Comparison of ENCODE assay signal across 7 mouse cellular contexts in the genomic region with DNA sequence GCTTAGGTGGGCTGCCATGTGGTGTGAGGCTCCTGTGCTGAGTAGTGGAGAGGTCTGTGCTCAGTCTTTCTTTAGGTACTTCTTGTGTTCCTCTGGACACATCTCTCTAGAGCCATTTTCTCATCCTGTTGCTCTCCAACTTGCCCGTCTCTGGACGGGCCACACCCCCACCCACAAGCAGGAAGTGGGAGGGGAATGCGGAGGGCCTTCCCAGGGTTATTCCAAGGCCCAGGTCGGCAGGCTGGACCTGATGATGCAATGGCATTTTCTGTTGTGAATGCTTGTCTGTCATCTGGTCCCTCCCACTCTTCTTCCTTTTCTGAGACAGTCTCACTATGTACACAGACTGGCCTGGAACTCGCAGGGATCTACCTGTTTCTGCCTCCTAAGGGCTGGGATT. TPM values are rescaled to one million over a fixed set of nuclear protein-coding genes. Genes with fewer than 3 reads are reported as not detected.
DNase-seq lines count a peak whose midpoint lies in the region; ATAC-seq and TF ChIP-seq lines count a peak whose summit lies in the region.

No protein-coding gene starts in this region.

- H3K27ac ChIP-seq in MEL (ENCODE audit: control insufficient read depth, low read depth, low read length), result peak overlapping the region; percentile 14; the same call in 1 of the 2 replicates
- no peak overlapping the region; the same call in 1 of the 2 replicates for H3K27ac ChIP-seq in kidney, postnatal 0 days

- no peaks in the 10 kb centered on the region for H3K27me3 ChIP-seq in MEL (ENCODE audit: control insufficient read depth in 1 of 2, insufficient read depth in 2 of 2, low read length in 2 of 2)
- H3K27me3 ChIP-seq in kidney, postnatal 0 days (ENCODE audit: insufficient read depth, low read length), result no peaks in the 10 kb centered on the region

- H3K4me3 ChIP-seq in MEL (ENCODE audit: control insufficient read depth in 1 of 2, insufficient read depth in 1 of 2, low read depth in 2 of 2, low read length in 2 of 2), result no peak overlapping the region
- no peak overlapping the region for H3K4me3 ChIP-seq in kidney, postnatal 0 days (replicated peaks; ENCODE audit: low read depth, low read length)

- peaks cover 3 to 14% of the 10 kb centered on the region in 2 experiments; a peak in 3 of 4 replicates for H3K36me3 ChIP-seq in MEL (ENCODE audit: control insufficient read depth in 1 of 2, insufficient read depth in 2 of 2, low read length in 2 of 2)
- H3K36me3 ChIP-seq in kidney, postnatal 0 days (ENCODE audit: insufficient read depth, low read length), result peaks cover 5% of the 10 kb centered on the region

- TF ChIP-seq CTCF in MEL (IDR thresholded peaks at IDR 0.05 in 2 of 3, conservative IDR thresholded peaks at IDR 0.05 in 1 of 3; ENCODE audit: control insufficient read depth in 1 of 3, insufficient read depth in 1 of 3, low read depth in 2 of 3, low read length in 3 of 3, poor library complexity in 1 of 3, severe bottlenecking in 1 of 3), result no peak
- no peak for TF ChIP-seq CTCF in kidney, postnatal 0 days (IDR thresholded peaks at IDR 0.05; ENCODE audit: low read depth)

- 14% methylated on average over 5 of the region's 5 CpGs for WGBS in kidney, postnatal 0 days

- 0 out of 2 replicates have a peak, but pooled peaks have one; percentile 1 for ATAC-seq in kidney, postnatal 0 days (replicated peaks; ENCODE audit: low FRiP score, low read depth)

- TF ChIP-seq RAD21 in MEL (IDR thresholded peaks at IDR 0.05; ENCODE audit: low read depth, low read length), result no peak

- DNase-seq in 416B (ENCODE audit: low read depth) (peak; percentile 82), MEL (ENCODE audit: low read depth, low spot score) (no peak)
- peak; percentile 60 to 82 for DNase-seq in heart, adult 18-20 months
- DNase-seq in kidney, postnatal 0 days (ENCODE audit: low spot score), result peak; percentile 71
- peak; percentile 74 to 80 for DNase-seq in lung, postnatal 4 days
- no peak for DNase-seq in thymus, postnatal 4 days
- DNase-seq in urinary bladder, adult 18-20 months (ENCODE audit: low spot score in 2 of 2), result no peak

- H3K9ac ChIP-seq in MEL (ENCODE audit: control insufficient read depth, low read depth, low read length, poor library complexity, severe bottlenecking), result peak overlapping the region; percentile 31
- no peak overlapping the region for H3K9ac ChIP-seq in kidney, postnatal 0 days (ENCODE audit: low read depth, low read length)

- peaks cover 51% of the 10 kb centered on the region for H3K79me2 ChIP-seq in MEL (ENCODE audit: control insufficient read depth, insufficient read depth, low read length, poor library complexity)

- no peak for TF ChIP-seq POLR2A in MEL (IDR thresholded peaks at IDR 0.05; ENCODE audit: control insufficient read depth in 1 of 2, insufficient read depth in 1 of 2, low read depth in 1 of 2, low read length in 2 of 2, poor library complexity in 1 of 2)

- H3K9me3 ChIP-seq in MEL (replicated peaks; ENCODE audit: insufficient read depth, low read length), result no peaks in the 10 kb centered on the region
- H3K9me3 ChIP-seq in kidney, postnatal 0 days (replicated peaks; ENCODE audit: low read length), result no peaks in the 10 kb centered on the region

- peak overlapping the region; percentile 30 for H3K4me2 ChIP-seq in kidney, postnatal 0 days (ENCODE audit: low read length)

- TF ChIP-seq EP300 in MEL (IDR thresholded peaks at IDR 0.05; ENCODE audit: low read depth in 1 of 2, low read length in 2 of 2), result no peak

- H3K4me1 ChIP-seq in MEL (ENCODE audit: control insufficient read depth in 1 of 2, insufficient read depth in 2 of 2, low read length in 2 of 2), result peaks cover 0 to 26% of the 10 kb centered on the region in 2 experiments; a peak in 3 of 4 replicates
- H3K4me1 ChIP-seq in kidney, postnatal 0 days (replicated peaks; ENCODE audit: insufficient read depth, low read length), result peaks cover 21% of the 10 kb centered on the region

TF ChIP-seq in MEL, 35 proteins besides CTCF, POLR2A, EP300 and RAD21:
- 0 out of 2 replicates have a peak, but pooled peaks have one; percentile 29 for TF ChIP-seq ELF1 (IDR thresholded peaks at IDR 0.05; ENCODE audit: low read depth, low read length)
- TF ChIP-seq UBTF (IDR thresholded peaks at IDR 0.05; ENCODE audit: borderline replicate concordance, insufficient read depth, low read depth, low read length), result no peak
- 0 out of 2 replicates have a peak, but pooled peaks have one; percentile 17 for TF ChIP-seq ETS1 (IDR thresholded peaks at IDR 0.05; ENCODE audit: low read depth, low read length)
- TF ChIP-seq CHD1 (IDR thresholded peaks at IDR 0.05; ENCODE audit: low read depth, low read length), result no peak

RNA-seq across cellular contexts. Expression of gene Zfp598, which starts 2.7 kb away (rescaled TPM):
- total RNA-seq in MEL (2012; rRNA removed), result 21.9 and 22.2 TPM in 2 replicates
- 10 to 100 TPM; 59.0 to 80.4 TPM for polyA plus RNA-seq in MEL (2012; ENCODE audit: insufficient read depth in 1 of 2, insufficient read length in 2 of 2, low read depth in 1 of 2, low replicate concordance in 2 of 2, missing spikeins in 1 of 2)
- total RNA-seq in heart, adult 18-20 months (2021), result 10 to 100 TPM; 16.4 to 17.2 TPM
- polyA plus RNA-seq in kidney, postnatal 0 days (2015; fragmentation: Nextera tagmentation; extraction: Ambion mirVana), result 17.5 and 18.1 TPM in 2 replicates

RNA-seq across cellular contexts. Expression of gene Npw, which starts 13.9 kb away (rescaled TPM):
- total RNA-seq in MEL (2012; rRNA removed), result not detected in 2 replicates
- not detected for polyA plus RNA-seq in MEL (2012; ENCODE audit: insufficient read depth in 1 of 2, insufficient read length in 2 of 2, low read depth in 1 of 2, low replicate concordance in 2 of 2, missing spikeins in 1 of 2)
- total RNA-seq in heart, adult 18-20 months (2021), result not detected
- 0.32 and 0.38 TPM in 2 replicates for polyA plus RNA-seq in kidney, postnatal 0 days (2015; fragmentation: Nextera tagmentation; extraction: Ambion mirVana)

RNA-seq across cellular contexts. Expression of gene Syngr3, which starts 17.6 kb away (rescaled TPM):
- 0.15 TPM in 1 of 2 replicates, not detected in the other for total RNA-seq in MEL (2012; rRNA removed)
- polyA plus RNA-seq in MEL (2012; ENCODE audit: insufficient read depth in 1 of 2, insufficient read length in 2 of 2, low read depth in 1 of 2, low replicate concordance in 2 of 2, missing spikeins in 1 of 2), result under 1 TPM in 1 of 2 experiments, not detected in 1; 0.68 TPM
- total RNA-seq in heart, adult 18-20 months (2021), result under 1 TPM in 1 of 2 experiments, not detected in 1; 0.17 TPM
- polyA plus RNA-seq in kidney, postnatal 0 days (2015; fragmentation: Nextera tagmentation; extraction: Ambion mirVana), result 1.4 and 1.7 TPM in 2 replicates

RNA-seq across cellular contexts. Expression of gene Slc9a3r2, which starts 22.0 kb away (rescaled TPM):
- 0.75 and 0.96 TPM in 2 replicates for total RNA-seq in MEL (2012; rRNA removed)
- 1 to 10 TPM in 1 of 2 experiments, not detected in 1; 3.5 TPM for polyA plus RNA-seq in MEL (2012; ENCODE audit: insufficient read depth in 1 of 2, insufficient read length in 2 of 2, low read depth in 1 of 2, low replicate concordance in 2 of 2, missing spikeins in 1 of 2)
- 100 to 1,000 TPM in 1 of 2 experiments, 10 to 100 TPM in 1; 88.2 to 103 TPM for total RNA-seq in heart, adult 18-20 months (2021)
- 141 and 145 TPM in 2 replicates for polyA plus RNA-seq in kidney, postnatal 0 days (2015; fragmentation: Nextera tagmentation; extraction: Ambion mirVana)

RNA-seq across cellular contexts. Expression of gene Gfer, which starts 23.8 kb away (rescaled TPM):
- 78.6 and 86.8 TPM in 2 replicates for total RNA-seq in MEL (2012; rRNA removed)
- polyA plus RNA-seq in MEL (2012; ENCODE audit: insufficient read depth in 1 of 2, insufficient read length in 2 of 2, low read depth in 1 of 2, low replicate concordance in 2 of 2, missing spikeins in 1 of 2), result 10 to 100 TPM in 1 of 2 experiments, not detected in 1; 83.0 TPM
- 10 to 100 TPM; 24.0 to 24.3 TPM for total RNA-seq in heart, adult 18-20 months (2021)
- 43.3 and 47.6 TPM in 2 replicates for polyA plus RNA-seq in kidney, postnatal 0 days (2015; fragmentation: Nextera tagmentation; extraction: Ambion mirVana)

Comparison
In these comparisons a context has a peak if more than half of its experiments do, and no peak if none do; other contexts are left out.
1. DNase-seq: peak in 416B (single experiment), heart, adult 18-20 months (2 of 2), kidney, postnatal 0 days (single experiment) and lung, postnatal 4 days (2 of 2); none in MEL (single experiment), thymus, postnatal 4 days (single experiment) and urinary bladder, adult 18-20 months (0 of 2).